Mouse (Mus musculus): ENCODE data around the gene Crybb3.

Gene Crybb3

DNA sequence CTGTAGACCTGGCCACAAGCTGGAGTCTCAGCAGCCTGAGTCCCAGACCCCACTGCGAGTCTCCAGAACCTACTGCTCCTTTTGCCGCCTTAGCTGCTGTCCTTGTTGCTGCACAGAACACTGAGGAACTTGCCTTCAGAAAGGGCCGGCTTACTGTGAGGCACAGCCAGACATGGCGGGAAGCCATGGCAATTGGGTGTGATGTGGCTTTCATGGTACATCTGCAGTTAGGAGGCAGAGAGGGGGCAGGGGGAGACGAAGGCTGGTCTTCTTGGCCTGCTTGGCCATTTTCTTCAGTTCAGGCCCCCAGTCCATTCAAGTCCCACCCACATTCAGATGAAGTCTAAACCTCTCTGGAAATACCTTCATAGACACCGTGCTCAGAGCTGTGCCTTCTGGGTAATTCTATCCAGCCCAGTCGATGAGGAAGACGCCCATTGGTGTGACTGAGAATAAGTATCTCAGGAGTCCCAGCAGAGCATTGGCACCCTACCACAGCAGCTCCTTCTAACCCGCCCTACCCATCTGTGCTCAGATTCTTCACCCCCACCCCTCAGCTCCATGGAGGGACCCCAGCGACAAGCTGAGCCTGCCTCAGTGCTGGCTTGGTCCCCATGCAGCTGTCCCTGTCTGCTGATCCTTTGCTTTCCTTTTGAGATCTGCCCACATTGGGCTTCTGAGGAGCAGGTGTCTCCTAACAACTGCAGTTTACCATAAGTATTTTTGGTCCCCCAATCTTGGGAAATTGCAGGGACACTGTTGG, 35.7 kb downstream of the Crybb3 start:
- no peak for DNase-seq (ENCODE audit: low spot score)

DNA sequence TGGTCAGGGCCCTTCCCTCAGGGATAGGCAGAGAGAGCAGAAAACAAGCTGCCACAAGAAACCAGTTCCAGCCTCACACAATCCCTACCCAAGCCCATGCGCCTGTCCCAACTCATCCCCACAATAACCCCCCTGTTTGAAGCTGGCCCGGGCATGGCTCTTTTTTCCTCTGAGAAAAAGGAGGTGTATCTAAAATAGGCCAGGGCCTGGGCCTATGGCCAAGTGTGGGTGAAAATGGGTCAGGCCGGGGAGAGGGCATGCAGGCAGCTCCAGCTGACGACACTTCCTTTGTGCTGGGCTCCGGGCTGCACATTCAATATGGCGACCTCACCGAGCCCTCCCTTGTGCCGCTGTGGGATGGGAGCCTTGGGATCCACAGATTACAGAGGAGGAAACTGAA, 37.9 kb downstream of the Crybb3 start:
- no peak for DNase-seq (ENCODE audit: low spot score)

DNA sequence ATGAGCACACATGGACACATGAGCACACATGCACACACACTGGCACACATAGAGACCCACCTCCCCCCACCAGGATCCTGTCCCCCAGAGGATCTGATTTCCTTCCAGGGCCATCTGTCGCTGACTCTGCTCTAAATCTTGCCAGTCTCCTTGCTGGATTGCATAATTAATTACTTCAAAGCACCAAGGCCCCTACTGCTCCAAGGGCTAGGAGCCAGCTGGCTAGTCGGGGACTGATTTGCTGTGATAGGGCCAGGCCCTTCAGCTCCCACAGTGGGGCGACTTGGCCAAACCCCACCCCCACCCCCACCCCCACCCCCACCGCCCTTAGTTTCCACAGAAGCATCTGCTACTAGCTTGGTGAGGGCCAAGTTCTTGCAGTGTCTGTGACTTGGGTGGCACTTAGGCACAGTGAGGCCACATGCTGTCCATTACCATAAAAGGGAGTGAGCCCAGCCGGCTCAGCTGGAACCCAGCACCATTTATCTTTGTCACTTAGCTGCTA, 39.8 kb downstream of the Crybb3 start:
- DNase-seq (ENCODE audit: low spot score) = no peak

DNA sequence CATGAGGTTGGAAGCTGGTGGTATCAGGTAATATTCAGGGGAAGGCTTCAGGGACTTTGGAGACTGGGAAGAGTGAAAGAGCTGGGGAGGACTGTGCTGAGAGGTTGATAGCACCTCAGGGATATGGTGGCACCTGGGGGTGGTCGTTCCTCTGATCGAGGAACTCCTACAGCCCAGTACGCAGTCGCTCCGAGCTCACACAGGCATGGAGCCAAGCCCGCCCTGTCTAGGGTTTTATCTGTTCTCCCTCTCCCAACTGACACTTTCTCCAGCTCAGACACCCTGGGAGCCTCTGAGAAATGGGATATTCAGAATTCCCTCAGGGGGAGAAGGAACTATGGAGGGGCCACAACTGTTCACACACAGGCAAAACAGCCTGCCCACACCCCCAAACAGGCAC, 40.6 kb downstream of the Crybb3 start:
- DNase-seq (ENCODE audit: low spot score) = no peak

DNA sequence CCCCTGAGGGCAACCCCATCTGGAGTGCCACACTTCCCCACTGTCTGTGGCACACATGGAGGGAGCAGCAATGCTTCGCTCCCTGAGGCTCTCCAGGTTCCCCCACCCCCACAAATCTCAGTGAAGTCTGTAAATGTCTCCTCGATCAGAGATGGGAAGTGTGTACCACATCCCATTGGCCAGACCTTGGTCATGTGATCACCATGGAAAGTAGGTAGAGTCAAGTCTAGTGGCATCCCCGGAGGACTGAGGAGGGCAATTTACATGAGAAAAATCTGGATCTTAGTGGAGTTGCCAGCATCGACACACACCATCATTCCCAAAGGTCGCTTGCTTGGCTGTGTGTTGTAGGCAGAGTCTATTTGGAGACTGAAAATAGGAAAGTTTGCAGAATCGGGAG, 42.8 kb downstream of the Crybb3 start:
- DNase-seq (ENCODE audit: low spot score) = no peak

DNA sequence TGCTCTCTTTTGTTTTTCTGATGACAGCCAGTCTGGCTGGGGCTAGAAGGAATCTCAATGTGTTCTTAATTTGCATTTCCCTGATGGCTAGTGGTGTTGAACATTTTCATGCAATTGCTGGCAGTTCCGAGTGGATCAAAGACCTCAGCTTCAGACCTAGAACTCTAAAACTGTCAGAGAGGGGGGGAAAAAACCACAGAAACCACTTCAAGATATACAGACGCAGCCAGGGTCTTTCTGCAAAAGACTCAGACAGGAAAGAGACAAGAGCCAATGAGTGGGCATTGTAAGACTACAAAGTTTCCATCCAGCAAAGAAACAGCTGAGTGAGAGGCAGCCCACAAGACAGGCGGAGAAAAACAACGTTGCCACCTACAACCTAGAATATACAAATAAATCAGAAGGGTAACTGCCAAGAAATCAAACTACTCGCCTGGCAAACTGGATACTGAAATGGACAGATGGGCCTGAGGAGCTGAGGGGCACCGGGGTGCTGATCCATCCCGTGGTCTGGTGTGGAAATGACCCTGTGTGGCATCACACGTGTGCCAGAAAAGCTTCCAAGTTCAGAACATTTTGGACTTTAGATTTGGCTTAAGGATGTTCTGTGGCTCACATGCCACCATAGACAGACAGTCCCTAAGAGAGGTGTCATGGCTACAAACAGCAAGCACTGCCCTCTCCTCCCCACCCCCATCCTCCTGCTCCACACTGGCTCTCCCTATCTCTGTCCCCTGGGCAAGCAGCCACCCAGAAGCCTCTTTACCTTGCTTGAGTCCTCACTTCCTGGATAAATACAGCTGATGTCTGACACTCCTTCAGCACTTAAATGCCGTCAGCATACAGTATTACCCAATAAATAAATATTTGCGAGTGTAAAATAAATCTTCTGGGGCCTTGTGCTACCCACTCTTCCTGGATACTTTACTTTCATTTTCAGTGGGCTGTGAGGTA, 46.0 kb downstream of the Crybb3 start:
- no peak for DNase-seq (ENCODE audit: low spot score)

DNA sequence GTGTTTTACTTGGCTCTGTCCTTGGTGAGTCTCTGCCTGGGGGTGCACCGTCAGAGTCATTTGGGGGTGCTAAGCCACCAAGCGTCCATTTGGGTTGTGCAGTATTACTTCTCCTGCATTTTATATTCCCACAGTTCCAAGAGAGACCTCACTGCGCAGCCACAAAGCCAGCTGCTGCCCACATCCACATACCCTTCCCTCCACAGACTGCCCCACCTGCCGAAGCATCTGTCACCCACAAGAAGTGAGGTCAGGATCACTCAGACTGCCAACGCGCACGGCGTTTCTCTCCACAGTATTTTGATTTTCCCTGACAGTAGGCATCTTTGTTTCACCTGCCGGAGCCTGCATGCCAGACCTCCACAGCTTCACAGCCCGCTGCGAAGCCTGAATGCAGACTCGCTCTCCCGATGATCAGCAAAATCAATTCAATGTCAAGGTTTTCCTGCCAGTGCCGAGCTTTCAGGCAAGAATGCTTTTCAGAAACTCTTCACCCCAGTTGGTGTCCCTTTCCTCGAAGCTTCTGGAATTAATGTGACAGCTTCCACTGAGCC, 50.1 kb downstream of the Crybb3 start:
- DNase-seq (ENCODE audit: low spot score) = no peak

DNA sequence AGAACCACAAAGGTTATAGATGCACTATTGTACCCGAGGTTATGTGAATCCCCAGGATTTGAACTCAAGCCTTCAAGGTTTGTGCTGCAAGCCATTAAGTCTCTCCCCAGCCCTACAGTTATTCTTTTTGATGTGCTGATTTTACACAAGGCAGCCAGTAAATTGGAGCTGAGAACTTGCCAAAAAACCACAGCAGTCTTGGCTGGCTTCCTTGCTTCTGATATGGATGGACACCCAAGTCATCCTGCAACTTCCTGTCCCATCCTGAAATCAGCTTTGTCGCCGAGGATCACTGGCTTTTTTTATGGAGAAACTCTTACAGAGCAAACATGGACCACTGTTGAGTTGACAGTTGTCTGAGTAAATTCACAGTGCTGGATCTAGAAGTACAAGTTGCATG, 51.3 kb downstream of the Crybb3 start:
- no peak for DNase-seq (ENCODE audit: low spot score)

DNA sequence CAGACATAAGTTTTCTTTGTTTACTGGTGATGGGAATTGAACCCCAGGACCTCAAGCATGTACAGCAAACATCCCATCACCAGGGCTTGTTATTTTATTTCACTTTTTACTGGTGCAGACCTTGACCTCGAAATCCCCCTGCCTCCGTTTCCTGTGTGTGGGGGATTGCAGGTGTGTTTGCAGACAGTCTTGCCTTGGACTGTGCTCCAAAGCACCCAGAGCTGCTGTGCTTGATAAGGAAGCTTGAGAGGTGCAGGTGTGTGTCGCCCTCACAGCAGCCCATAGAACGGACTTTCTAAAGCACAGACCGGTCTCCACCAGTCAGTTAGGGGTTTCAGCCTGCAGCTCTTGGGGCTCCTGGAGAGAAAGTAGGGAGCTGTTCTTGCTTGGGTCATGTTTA, 54.7 kb downstream of the Crybb3 start:
- no peak for DNase-seq (ENCODE audit: low spot score)

Measured in c-Kit-positive CD71-positive TER-119-positive erythroid progenitor cells, embryonic 14.5 days (primary cell).